Mouse (Mus musculus) intestine, postnatal 0 days (tissue): ENCODE data around the gene Alkbh2. TPM values are rescaled to one million over a fixed set of nuclear protein-coding genes. Genes with fewer than 3 reads are reported as not detected.

Source experiments
- ATAC-seq: fragments of 200-750 bp; cut with Nextera tagmentation; 2 replicates; pipeline ENCODE4 v1.8.0; 2017; ENCODE audit warnings: mild to moderate bottlenecking, moderate TSS enrichment, moderate library complexity
- H3K27ac ChIP-seq: fragments of 300-500 bp; sonication (generic); 2 replicates; pipeline ENCODE4 v1.5.1; 2014; ENCODE audit warnings: mild to moderate bottlenecking, low read depth, low read length, moderate library complexity
- H3K27me3 ChIP-seq: fragments of 300-500 bp; sonication (generic); replicated peaks from 2 replicates; pipeline ENCODE4 v1.6.1; 2014; ENCODE audit warnings: low read length, mixed read lengths; ENCODE audit not compliant: control insufficient read depth, insufficient read depth
- H3K36me3 ChIP-seq: fragments of 300-500 bp; sonication (generic); 2 replicates; pipeline ENCODE4 v1.6.1; 2014; ENCODE audit warnings: mild to moderate bottlenecking, moderate library complexity; ENCODE audit not compliant: control insufficient read depth, insufficient read depth
- H3K4me1 ChIP-seq: fragments of 300-500 bp; sonication (generic); replicated peaks from 2 replicates; pipeline ENCODE4 v1.6.1; 2014; ENCODE audit warnings: antibody characterized with exemption, low read length, mixed read lengths; ENCODE audit not compliant: control insufficient read depth, insufficient read depth
- H3K4me2 ChIP-seq: fragments of 300-500 bp; sonication (generic); replicated peaks from 2 replicates; pipeline ENCODE4 v1.6.1; 2014; ENCODE audit warnings: low read depth, mild to moderate bottlenecking, moderate library complexity
- H3K4me3 ChIP-seq: fragments of 300-500 bp; sonication (generic); 2 replicates; pipeline ENCODE4 v1.5.1; 2014; ENCODE audit warnings: low read depth, low read length
- H3K9ac ChIP-seq: fragments of 300-500 bp; sonication (generic); 2 replicates; pipeline ENCODE4 v1.6.1; 2014; ENCODE audit warnings: mild to moderate bottlenecking, low read depth, low read length
- H3K9me3 ChIP-seq: fragments of 300-500 bp; sonication (generic); 2 replicates; pipeline ENCODE4 v1.6.1; 2016; ENCODE audit warnings: mixed run types; ENCODE audit not compliant: control insufficient read depth
- CTCF ChIP-seq: sonication (generic); IDR thresholded peaks from 2 replicates; pipeline ENCODE4 v1.5.1; 2016; ENCODE audit warnings: low read depth, mild to moderate bottlenecking, control low read depth, antibody characterized with exemption, moderate library complexity
- WGBS: fragments of 180-500 bp; shearing (Covaris S2); extraction: QIAGEN DNeasy Blood & Tissue Kit; methylation state at CpG from one replicate; pipeline ENCODE4 v1.1.7; 2014; 5-methylcytosine and 5-hydroxymethylcytosine counted together
- polyA plus RNA-seq: library from polyadenylated mRNA; unstranded; fragments of >200 nt; fragmentation: Nextera tagmentation; extraction: Ambion mirVana; gene quantifications from 2 replicates; pipeline ENCODE4 v1.2.1, GENCODE M21; 2015

Gene Alkbh2
- polyA plus RNA-seq, 1 experiment from 2014 or later = 7.8 TPM

- WGBS = 91% methylated on average over 16 of the region's 16 CpGs
- H3K36me3 ChIP-seq = peaks cover 75% of the 10 kb centered on the region
These were observed 21.6 kb downstream of the Alkbh2 start for GRCm38 (mm10) chr5:114106391-114106935.

GRCm38 (mm10) chr5:114102807-114103206 is 25.2 kb downstream of the Alkbh2 start:
- WGBS = 86% methylated on average over 1 of the region's 1 CpGs
- no peak overlapping the region for H3K4me2 ChIP-seq
- H3K27ac ChIP-seq = no peak overlapping the region
- no peak for TF ChIP-seq CTCF
- peaks cover 41% of the 10 kb centered on the region for H3K36me3 ChIP-seq
- H3K27me3 ChIP-seq = no peaks in the 10 kb centered on the region
- ATAC-seq = no peak
- H3K4me3 ChIP-seq = no peak overlapping the region
- H3K4me1 ChIP-seq = 0 out of 2 replicates have a peak, but pooled peaks cover 3% of the 10 kb centered on the region
- no peaks in the 10 kb centered on the region for H3K9me3 ChIP-seq
- no peak overlapping the region for H3K9ac ChIP-seq

More at GRCm38 (mm10) chr5:114106391-114106935, 21.6 kb downstream of the Alkbh2 start:
- Histone ChIP-seq H3K4me3 (no peak overlapping the region), H3K4me2 (no peak overlapping the region), H3K27ac (no peak overlapping the region), H3K9me3 (no peaks in the 10 kb centered on the region), H3K9ac (no peak overlapping the region), H3K4me1 (no peaks in the 10 kb centered on the region), H3K27me3 (no peaks in the 10 kb centered on the region)
- no peak for TF ChIP-seq CTCF
- ATAC-seq = no peak

- H3K36me3 ChIP-seq = peaks cover 35% of the 10 kb centered on the region
- H3K4me3 ChIP-seq = no peak overlapping the region
- no peak overlapping the region for H3K27ac ChIP-seq
- no peaks in the 10 kb centered on the region for H3K9me3 ChIP-seq
- 83% methylated on average over 4 of the region's 4 CpGs for WGBS
- H3K27me3 ChIP-seq = no peaks in the 10 kb centered on the region
- 0 out of 2 replicates have a peak, but pooled peaks cover 3% of the 10 kb centered on the region for H3K4me1 ChIP-seq
- H3K9ac ChIP-seq = no peak overlapping the region
- no peak overlapping the region for H3K4me2 ChIP-seq
- no peak for ATAC-seq
- TF ChIP-seq CTCF = no peak
These were observed 26.1 kb downstream of the Alkbh2 start for GRCm38 (mm10) chr5:114101873-114102272.

GRCm38 (mm10) chr5:114100390-114101099 is 27.5 kb downstream of the Alkbh2 start:
- TF ChIP-seq CTCF = no peak
- H3K4me2 ChIP-seq = peak overlapping the region; percentile 95
- ATAC-seq = peak; percentile 64
- H3K9ac ChIP-seq = peak overlapping the region; percentile 85
- H3K27me3 ChIP-seq = no peaks in the 10 kb centered on the region
- H3K27ac ChIP-seq = peak overlapping the region; percentile 28; the same call in 1 of the 2 replicates
- H3K4me3 ChIP-seq = peak overlapping the region; percentile 93
- peaks cover 24% of the 10 kb centered on the region for H3K36me3 ChIP-seq
- WGBS = 3% methylated on average over 47 of the region's 64 CpGs
- 0 out of 2 replicates have a peak, but pooled peaks cover 3% of the 10 kb centered on the region for H3K4me1 ChIP-seq
- no peaks in the 10 kb centered on the region for H3K9me3 ChIP-seq

DNA sequence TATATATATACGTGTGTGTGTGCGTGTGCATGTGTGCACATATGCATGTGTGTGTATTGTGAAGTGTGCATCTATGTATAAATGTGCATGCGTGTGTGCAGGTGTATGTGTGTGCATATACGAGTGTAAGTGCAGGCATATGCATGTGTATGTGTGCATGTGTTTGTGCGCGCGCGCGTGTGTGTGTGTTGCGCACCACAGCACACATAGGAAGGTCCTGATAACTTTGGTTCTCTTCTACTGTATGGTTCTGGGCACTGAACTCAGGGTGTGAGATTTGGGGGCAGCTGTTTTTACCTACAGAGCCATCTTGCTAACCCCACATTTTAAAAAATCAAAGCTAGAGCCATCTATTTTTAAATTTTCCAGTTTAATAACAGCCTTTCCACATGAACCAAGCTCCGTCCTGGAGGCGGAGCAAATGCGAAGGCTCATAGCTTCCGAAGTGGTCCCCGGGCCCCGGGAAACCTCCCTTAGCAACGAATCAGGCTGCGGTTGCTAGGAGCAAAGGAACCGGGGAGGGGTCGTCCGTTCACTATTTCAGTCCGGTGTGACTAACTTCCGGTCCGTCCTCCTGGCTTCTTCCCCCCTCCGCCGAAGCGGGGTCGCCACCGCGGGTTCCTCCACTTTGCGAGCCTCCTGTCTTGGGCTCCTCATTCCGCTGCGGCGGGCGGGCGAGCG is 28.2 kb downstream of the Alkbh2 start:
- peak overlapping the region; percentile 95 for H3K4me2 ChIP-seq
- 0 out of 2 replicates have a peak, but pooled peaks cover 3% of the 10 kb centered on the region for H3K4me1 ChIP-seq
- WGBS = 9% methylated on average over 37 of the region's 37 CpGs
- H3K4me3 ChIP-seq = peak overlapping the region; percentile 93
- H3K9me3 ChIP-seq = no peaks in the 10 kb centered on the region
- H3K27ac ChIP-seq = peak overlapping the region; percentile 28; the same call in 1 of the 2 replicates
- peaks cover 19% of the 10 kb centered on the region for H3K36me3 ChIP-seq
- peak; percentile 89 for ATAC-seq
- H3K27me3 ChIP-seq = no peaks in the 10 kb centered on the region
- H3K9ac ChIP-seq = peak overlapping the region; percentile 85
- TF ChIP-seq CTCF = peak; percentile 9; the same call in 1 of the 2 replicates
